Mouse (Mus musculus) splenic B cell, adult 2 months (primary cell): ENCODE results near the gene Zfyve1.

Experiments used
- DNase-seq: peaks from one replicate; pipeline ENCODE4 v3.0.0-alpha.2; 2011; ENCODE audit warnings: low read depth, low spot score
- H3K27me3 ChIP-seq: 2 replicates; pipeline ENCODE4 v1.6.1; 2012; ENCODE audit warnings: mild to moderate bottlenecking, low read length, moderate library complexity, mixed read lengths; ENCODE audit not compliant: control insufficient read depth, poor library complexity, insufficient read depth, severe bottlenecking
- H3K36me3 ChIP-seq: 2 replicates; pipeline ENCODE4 v1.6.1; 2012; ENCODE audit warnings: mild to moderate bottlenecking, low read length, moderate library complexity, mixed read lengths; ENCODE audit not compliant: control insufficient read depth, poor library complexity, insufficient read depth, severe bottlenecking

The Zfyve1 gene

DNA sequence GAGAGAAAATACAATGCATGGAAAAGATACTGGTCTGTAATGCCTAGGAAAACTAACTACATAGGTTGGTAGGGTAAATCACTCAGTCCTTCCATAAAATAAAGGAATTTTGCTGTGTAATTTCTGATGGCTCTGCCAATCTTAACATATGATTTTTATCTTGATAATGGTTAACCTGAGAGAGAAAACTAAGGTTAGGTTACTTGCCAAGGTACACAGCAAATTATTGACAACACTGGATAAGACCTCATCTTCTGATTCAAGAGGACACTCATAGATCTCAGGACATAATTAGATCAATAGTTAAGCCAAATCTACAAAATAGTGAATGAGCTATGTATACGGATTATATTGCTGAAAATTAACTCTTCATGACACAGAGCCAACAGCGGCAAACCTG is 859 bp upstream of the Zfyve1 start:
- DNase-seq: no peak
- no peaks in the 10 kb centered on the region for H3K27me3 ChIP-seq
- H3K36me3 ChIP-seq: 0 out of 2 replicates have a peak, but pooled peaks cover 4% of the 10 kb centered on the region

DNA sequence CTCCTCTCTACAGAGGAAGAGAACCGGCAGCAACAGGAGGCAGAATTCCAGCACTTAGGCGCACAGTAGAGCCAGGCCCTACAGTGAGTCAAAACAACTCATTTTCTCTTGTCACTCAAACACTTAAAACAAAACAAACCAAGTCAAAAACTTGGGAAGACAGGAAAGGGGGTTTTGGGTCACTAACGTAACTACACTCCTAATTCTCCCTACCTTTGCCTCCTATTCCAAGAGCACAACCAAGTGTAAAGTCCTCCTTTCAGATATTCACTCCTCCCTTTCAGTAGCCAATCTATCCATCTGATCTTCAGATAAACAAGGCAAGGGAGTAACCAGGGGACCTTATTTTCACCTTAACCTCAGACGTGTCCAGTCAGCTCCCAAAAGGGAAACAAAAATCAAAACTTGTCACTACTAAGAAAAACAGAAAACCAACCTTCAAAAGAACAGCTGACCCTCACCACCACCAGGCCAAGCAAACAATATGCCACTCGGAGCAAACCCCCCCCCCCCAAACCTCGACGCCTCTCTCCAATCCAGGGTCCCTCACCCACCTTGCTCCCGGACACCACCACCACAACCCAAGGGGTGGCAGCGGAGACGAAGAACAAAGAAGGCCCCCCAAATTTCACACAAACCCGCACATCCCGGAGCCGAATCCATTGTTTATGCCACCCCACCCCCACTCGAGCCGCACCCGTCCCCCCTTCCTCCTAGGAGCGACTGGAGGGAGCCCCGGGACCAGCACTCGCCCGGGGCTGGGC is 649 bp downstream of the Zfyve1 start:
- H3K27me3 ChIP-seq: no peaks in the 10 kb centered on the region
- H3K36me3 ChIP-seq: 0 out of 2 replicates have a peak, but pooled peaks cover 4% of the 10 kb centered on the region
- no peak for DNase-seq

DNA sequence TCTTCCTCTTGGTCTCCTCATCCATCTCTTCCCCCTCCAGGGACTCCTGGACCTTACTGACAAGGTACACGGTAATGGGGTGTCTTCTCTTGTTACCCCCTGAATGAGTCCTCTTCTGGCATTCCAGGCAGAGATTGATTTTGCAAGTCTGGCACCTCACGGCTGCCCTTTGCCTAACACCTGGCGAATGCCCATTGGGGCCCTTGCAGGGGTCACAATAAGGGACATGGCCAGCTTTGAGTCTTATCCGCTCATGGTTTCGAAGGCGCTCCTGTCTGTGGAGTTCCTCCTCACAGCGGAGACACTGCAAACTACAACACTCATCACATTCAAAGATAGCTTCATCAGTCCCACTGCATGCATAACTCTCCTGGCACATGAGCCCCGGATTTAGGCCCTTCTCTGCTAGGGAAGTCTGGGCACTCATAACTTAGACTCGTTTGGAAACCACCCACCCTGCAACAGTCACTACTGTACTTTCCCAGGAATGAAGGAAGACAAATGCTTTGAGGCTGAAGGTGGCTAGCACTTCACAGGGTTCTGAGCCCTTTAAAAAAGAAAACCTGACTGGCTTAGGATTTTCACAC is 2.5 kb downstream of the Zfyve1 start:
- Histone ChIP-seq H3K27me3 (no peaks in the 10 kb centered on the region), H3K36me3 (0 out of 2 replicates have a peak, but pooled peaks cover 4% of the 10 kb centered on the region)
- DNase-seq: no peak

DNA sequence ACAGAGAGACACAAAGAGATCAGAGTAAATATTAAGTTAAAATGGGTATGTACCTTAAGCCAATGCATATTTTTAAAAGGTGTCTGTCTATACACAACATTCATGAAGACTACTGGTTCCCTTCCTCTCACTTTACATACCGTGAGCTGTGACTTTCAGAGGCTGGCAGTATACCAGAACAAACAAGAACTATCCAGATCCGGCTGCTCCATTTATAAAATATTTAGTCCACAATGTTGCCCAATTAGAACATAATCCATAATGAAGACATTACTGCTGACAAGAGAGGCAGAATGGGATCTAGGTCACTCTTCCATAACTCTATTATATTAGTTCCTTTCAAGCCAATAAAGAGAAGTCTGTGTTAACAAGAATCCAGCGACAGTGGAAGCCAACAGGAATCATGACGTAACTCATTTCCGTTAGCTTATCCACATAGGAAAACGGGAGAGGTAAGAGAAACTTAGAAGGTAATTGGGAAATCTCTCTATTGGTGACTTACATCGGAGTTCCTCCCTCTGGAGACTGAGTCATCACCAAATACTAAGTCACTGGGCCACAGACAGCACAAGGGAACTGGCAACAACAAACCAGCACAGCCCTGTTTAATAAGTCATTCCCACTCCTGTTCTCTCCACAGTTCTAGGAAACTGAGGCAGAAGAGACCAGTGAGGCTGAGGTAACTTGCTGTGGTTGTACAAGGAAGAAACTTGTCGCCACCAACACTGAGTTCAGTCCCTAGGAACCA is 5.1 kb downstream of the Zfyve1 start:
- no peak for DNase-seq
- peaks cover 11% of the 10 kb centered on the region; the same call in 1 of the 2 replicates for H3K36me3 ChIP-seq
- H3K27me3 ChIP-seq: no peaks in the 10 kb centered on the region

DNA sequence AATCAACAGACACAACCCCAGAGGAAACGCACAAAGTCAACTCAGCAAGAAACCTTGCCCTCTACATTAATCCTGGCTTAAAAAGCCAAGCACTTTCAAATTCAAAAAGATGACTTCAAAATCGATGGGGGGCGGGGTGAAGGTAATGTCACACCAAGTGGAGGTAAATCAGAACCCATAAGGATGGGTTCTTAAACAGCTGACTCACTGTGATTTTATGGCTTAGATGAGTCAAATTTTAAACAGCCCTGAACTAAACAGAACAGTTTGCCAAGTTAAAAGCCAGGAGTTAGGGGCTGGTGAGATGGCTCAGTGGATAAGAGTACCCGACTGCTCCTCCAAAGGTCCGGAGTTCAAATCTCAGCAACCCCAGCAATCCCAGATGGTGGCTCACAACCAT is 10.4 kb downstream of the Zfyve1 start:
- Histone ChIP-seq H3K36me3 (peaks cover 6% of the 10 kb centered on the region; the same call in 1 of the 2 replicates), H3K27me3 (no peaks in the 10 kb centered on the region)
- DNase-seq: no peak

DNA sequence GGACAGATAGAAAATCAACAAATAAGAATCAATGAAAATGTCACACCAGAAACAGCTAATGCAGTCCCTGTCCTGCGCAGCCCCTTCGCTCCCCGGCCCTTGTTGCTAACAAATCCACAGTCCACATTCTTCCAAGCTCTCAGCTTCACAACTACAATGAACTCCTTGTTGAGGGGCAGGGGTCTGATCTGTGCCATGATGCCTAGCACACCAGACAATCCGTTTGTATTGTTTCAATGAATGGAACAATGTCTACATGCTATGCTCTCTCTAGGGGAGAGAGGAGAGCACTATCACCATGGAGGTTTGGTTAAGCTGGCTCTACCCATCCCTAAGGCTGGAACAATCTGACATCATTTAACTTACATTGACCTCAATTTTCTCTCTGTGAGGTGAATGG is 14.3 kb downstream of the Zfyve1 start:
- Histone ChIP-seq H3K27me3 (no peaks in the 10 kb centered on the region), H3K36me3 (peaks cover 3% of the 10 kb centered on the region; the same call in 1 of the 2 replicates)
- no peak for DNase-seq

DNA sequence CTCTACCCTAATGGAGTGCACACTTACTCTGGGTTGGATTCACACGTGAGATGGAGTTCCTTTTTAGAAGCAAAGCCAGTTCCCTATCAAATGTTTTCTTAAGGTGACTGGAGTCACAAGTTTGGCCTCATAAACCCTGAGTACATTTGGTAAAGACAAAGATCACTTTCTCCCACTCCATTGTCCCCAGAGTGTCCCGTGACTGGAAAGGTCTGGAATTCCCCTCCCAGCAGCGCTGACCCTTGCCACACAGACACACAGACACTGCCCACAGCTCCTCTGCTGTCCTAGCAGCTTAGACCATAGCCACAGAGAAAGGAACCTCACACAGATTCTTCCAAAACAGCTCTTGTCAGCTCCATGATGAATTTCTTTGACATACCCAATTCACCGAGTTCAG is 14.9 kb downstream of the Zfyve1 start:
- Histone ChIP-seq H3K27me3 (no peaks in the 10 kb centered on the region), H3K36me3 (peaks cover 1% of the 10 kb centered on the region; the same call in 1 of the 2 replicates)
- DNase-seq: no peak

DNA sequence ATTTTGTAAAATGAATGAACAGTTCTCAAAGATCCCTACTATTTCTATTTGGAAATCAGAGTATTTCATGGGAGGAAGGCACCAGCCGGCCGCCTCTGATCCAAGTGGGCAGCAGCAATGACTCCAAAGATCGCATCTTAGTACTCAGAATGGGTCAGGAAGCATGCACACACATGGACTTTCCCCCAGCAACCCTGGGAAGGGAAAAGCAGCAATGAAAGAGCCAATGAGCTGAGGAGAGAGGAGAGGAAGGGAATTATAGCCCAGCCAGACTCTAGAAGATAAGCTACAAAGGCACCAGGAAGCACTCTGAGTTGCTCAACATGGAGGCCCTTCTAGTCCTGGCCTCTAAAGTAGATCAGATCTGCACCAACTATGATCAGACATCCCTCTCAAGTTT is 16.7 kb downstream of the Zfyve1 start:
- DNase-seq: no peak
- Histone ChIP-seq H3K27me3 (no peaks in the 10 kb centered on the region), H3K36me3 (0 out of 2 replicates have a peak, but pooled peaks cover 7% of the 10 kb centered on the region)

DNA sequence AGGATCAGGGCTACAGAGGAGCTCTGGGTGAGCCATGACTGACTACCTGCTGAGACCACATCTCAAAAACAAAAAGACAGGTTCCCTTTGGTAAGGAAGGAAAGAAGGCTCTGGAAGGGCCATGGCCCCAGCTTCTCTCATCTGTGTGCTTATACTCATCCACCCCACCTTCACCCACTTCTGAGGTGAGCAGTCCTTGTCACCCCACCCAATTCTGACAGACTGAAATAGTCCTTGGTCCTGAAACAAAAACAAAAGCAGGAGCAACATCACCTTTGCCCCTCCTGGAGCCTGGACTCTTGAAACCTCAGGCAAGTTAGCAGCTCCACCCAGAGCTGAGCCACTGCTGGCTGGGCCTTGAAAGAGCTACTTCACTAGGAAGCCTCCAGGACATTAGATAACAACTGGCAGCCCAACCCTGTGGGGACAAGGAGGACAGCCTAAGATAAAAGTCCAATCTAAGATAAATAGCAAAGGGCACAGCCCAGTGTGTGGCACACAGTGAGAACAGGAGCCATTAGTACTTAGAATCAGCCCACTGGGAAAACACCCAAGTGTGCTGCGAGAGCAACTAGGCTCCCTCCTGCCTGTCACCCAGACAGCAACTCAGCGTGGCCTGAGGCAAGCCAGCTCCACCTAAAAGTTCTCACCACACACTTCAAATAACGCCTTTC is 18.0 kb downstream of the Zfyve1 start:
- Histone ChIP-seq H3K27me3 (no peaks in the 10 kb centered on the region), H3K36me3 (peaks cover 10% of the 10 kb centered on the region; the same call in 1 of the 2 replicates)
- no peak for DNase-seq

DNA sequence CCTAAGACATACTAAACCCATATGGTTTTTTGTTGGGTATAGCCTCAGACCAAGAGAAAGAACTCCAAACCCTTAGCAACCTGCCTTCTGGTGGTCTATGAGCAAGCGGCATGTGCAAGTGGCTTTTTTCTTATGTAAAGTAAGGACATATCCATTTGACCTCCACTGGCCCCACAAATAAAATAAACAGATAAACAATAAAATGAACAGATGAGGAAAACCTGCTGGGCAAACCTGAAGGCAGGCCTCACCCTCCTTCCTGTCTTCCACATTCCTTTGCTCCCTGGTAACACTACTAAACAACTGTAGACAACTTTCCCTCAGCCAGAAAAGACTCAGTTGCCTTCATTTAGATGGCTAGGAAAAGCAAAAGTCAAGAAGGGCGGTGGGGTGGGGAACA is 18.7 kb downstream of the Zfyve1 start:
- no peak for DNase-seq
- H3K27me3 ChIP-seq: no peaks in the 10 kb centered on the region
- H3K36me3 ChIP-seq: peaks cover 10% of the 10 kb centered on the region; the same call in 1 of the 2 replicates

DNA sequence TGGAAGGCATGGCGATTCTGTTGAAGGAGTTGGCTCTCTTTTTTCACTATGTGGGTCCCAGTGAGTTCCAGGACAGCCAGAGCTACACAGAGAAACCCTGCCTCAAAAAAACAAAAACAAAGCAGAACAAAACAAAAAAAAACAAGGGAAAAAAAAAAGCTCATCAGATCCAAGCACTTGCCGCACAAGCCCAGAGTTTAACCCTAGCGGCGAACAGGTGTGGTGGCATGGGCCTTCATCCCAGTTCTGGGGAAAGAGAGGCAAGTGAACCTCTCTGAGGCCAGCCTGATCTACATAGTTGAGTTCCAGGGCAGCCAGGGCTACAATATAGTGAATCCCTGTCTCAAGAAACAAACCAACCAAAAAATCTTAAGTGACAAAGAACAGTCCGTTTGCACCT is 19.6 kb downstream of the Zfyve1 start:
- Histone ChIP-seq H3K36me3 (peaks cover 10% of the 10 kb centered on the region; the same call in 1 of the 2 replicates), H3K27me3 (no peaks in the 10 kb centered on the region)
- DNase-seq: no peak

DNA sequence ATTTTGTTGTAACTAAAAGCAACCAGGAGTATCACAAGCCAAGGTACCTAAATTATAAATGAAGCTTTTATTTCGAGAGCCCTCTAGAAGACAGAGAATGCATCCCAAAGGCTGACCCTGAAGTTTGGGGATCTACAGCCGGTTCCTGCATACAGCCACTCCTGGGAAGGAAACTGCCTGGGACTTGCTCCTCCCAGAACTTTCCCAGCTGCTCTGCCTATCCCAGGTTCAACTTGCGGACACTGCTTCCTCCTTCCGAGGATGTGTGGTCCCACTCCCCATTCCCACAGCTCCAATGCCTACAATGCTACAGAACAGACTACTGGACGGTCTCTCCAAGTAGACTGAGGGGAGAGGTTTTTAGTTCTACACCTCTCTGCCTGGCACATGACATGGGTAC is 24.3 kb downstream of the Zfyve1 start:
- no peak for DNase-seq
- H3K36me3 ChIP-seq: peaks cover 10% of the 10 kb centered on the region; the same call in 1 of the 2 replicates

DNA sequence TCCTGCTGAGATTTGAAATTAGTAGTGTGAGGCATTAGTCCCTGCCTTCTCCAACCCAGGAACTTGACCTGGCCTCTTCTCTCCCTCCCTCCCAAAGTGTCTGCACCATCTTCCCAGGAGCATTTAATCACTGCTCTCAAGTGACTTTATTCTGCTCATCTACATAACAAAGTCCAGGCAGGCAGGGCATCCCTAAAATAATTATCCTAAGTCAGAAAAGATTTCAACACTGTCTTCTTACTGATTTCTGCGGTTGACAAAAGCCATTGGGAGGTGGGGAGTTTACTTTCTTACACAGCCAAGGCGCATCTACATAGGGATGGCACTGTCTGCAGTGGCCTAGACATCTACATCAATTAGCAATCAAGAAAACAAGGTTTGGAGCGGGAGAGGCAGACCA is 27.2 kb downstream of the Zfyve1 start:
- Histone ChIP-seq H3K27me3 (no peaks in the 10 kb centered on the region), H3K36me3 (peaks cover 9% of the 10 kb centered on the region)
- no peak for DNase-seq

More for the DNA sequence above, 24.3 kb downstream of the Zfyve1 start:
- H3K27me3 ChIP-seq: no peaks in the 10 kb centered on the region

DNA sequence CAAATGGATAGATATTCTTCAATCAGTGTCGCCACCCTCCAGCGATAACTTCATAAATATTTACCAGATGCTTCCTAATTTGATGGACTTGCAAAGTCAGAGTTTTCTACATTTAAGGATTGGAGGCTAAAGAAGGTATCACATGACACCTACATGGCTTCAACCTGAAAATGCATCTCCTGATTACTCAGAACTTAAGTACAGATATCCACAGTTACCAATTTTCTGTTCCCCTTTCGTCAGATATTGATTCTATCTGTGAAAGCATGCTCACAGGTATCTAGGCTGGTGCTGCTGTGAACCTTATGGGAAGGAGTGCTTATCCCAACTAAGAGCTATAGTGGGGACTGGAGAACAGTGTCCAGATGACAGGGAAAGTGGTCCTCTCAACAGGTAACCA is 34.4 kb downstream of the Zfyve1 start:
- no peak for DNase-seq
- Histone ChIP-seq H3K36me3 (peaks cover 5% of the 10 kb centered on the region; the same call in 1 of the 2 replicates), H3K27me3 (no peaks in the 10 kb centered on the region; the same call in 1 of the 2 replicates)
